Mouse (Mus musculus) lung, adult 18-20 months (tissue): ENCODE data around the gene Tcf7.
A peak's percentile ranks its signal among the peaks of the same experiment; 100 is the strongest.
"Not testable (repeated sequence)": the region's sequence is repeated elsewhere in the genome, so short reads cannot be mapped to it uniquely, and the experiment has no call there.

Experiments
- DNase-seq, 2 experiments: peaks; one replicate each; pipeline ENCODE4 v3.0.0; 2022; ENCODE audit warnings: mixed read lengths in 2 of 2

Gene Tcf7

GRCm38 (mm10) chr11:52227466-52228226 is 55.2 kb downstream of the Tcf7 start:
- DNase-seq: no peak

- no peak for DNase-seq
Observed at GRCm38 (mm10) chr11:52227053-52227452, 55.8 kb downstream of the Tcf7 start.

GRCm38 (mm10) chr11:52225986-52226599 is 56.7 kb downstream of the Tcf7 start:
- DNase-seq: no peak

- DNase-seq: peak; percentile 90 to 94
Observed at GRCm38 (mm10) chr11:52223968-52224682, 58.7 kb downstream of the Tcf7 start.

- peak; percentile 17 to 37 for DNase-seq
Observed at GRCm38 (mm10) chr11:52222891-52223290, 59.9 kb downstream of the Tcf7 start.

- DNase-seq: not testable (repeated sequence)
Observed at GRCm38 (mm10) chr11:52221921-52222320, 60.9 kb downstream of the Tcf7 start.

GRCm38 (mm10) chr11:52220282-52220681 is 62.5 kb downstream of the Tcf7 start:
- peak; percentile 44 to 57 for DNase-seq

- no peak for DNase-seq
Observed at GRCm38 (mm10) chr11:52213887-52214286, 68.9 kb downstream of the Tcf7 start, which contains the start of gene Olfr1371. Olfr1371 (minus strand) TSS chr11:52213987.
